Mouse (Mus musculus): ENCODE measurements around the gene Hist1h2bn. TPM values are rescaled to one million over a fixed set of nuclear protein-coding genes. Genes with fewer than 3 reads are reported as not detected.
A peak's percentile ranks its signal among the peaks of the same experiment; 100 is the strongest.

Hist1h2bn gene
- total and polyA plus RNA-seq, 3 experiments = 5.6 to 1,714 TPM; not detected in 1

DNA sequence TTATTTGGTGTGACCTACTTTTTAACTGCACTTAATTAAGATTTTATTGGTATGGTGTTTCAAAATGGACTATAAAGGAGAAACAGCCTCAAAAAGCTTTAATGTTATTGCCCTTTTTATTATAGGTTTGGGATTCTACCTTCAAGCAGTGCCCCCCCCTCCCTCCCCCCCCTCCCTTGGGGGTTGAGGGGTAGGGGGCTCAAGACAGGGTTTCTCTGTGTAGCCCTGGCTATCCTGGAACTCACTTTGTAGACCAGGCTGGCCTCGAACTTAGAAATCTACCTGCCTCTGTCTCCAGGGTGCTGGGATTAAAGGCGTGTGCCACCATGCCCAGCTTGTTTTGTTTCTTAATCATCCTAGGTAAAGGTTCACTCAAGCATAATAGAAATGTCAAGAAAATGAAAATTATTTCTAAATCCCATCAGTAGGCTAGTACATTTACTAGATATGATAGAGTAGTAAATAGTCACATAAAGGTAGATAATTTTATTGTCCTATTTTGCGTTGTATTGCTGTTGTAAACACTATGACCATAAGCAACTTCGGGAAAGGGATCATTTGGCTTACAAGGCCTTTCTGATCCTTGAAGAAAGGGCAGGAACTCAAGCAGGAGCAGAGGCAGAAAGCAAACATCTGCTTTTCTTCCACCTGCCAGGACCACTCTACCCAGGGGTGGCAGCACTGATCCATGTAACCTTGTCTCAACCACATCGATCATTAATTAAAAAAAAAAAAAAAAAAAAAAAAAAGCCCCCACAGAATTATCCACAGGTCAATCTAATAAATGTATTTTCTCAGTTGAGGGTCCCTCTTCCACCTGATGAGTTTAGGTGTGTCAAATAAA lies 30.7 kb upstream of the Hist1h2bn start:
- Histone ChIP-seq H3K27me3 (ENCODE audit: control insufficient read depth in 1 of 2, insufficient read depth in 2 of 2, low read length in 2 of 2) (no peaks in the 10 kb centered on the region), H3K27ac (ENCODE audit: control insufficient read depth, low read depth, low read length) (no peak overlapping the region), H3K9ac (ENCODE audit: control insufficient read depth, low read depth, low read length, poor library complexity, severe bottlenecking) (peak overlapping the region; percentile 53), H3K36me3 (ENCODE audit: control insufficient read depth in 1 of 2, insufficient read depth in 2 of 2, low read length in 2 of 2) (peaks cover 0 to 18% of the 10 kb centered on the region in 2 experiments; a peak in 2 of 4 replicates), H3K4me1 (ENCODE audit: control insufficient read depth in 1 of 2, insufficient read depth in 2 of 2, low read length in 2 of 2) (peaks cover 0 to 7% of the 10 kb centered on the region in 2 experiments; a peak in 2 of 4 replicates), H3K4me3 (ENCODE audit: control insufficient read depth in 1 of 2, insufficient read depth in 1 of 2, low read depth in 2 of 2, low read length in 2 of 2) (no peak overlapping the region), H3K9me3 (replicated peaks; ENCODE audit: insufficient read depth, low read length) (no peaks in the 10 kb centered on the region), H3K79me2 (ENCODE audit: control insufficient read depth, insufficient read depth, low read length, poor library complexity) (peaks cover 2% of the 10 kb centered on the region; the same call in 1 of the 2 replicates)
- TF ChIP-seq POLR2AphosphoS2 (IDR thresholded peaks at IDR 0.05; ENCODE audit: low read length) (no peak), ZNF384 (IDR thresholded peaks at IDR 0.05; ENCODE audit: low read depth, low read length) (no peak), TBP (IDR thresholded peaks at IDR 0.05; ENCODE audit: low read depth, low read length) (0 out of 2 replicates have a peak, but pooled peaks have one; percentile 56), CTCF (IDR thresholded peaks at IDR 0.05 in 2 of 3, conservative IDR thresholded peaks at IDR 0.05 in 1 of 3; ENCODE audit: control insufficient read depth in 1 of 3, insufficient read depth in 1 of 3, low read depth in 2 of 3, low read length in 3 of 3, poor library complexity in 1 of 3, severe bottlenecking in 1 of 3) (peak in 1 of 3 experiments; percentile 31; a peak in 1 of 6 replicates)
- DNase-seq (ENCODE audit: low read depth, low spot score) = peak; percentile 59

DNA sequence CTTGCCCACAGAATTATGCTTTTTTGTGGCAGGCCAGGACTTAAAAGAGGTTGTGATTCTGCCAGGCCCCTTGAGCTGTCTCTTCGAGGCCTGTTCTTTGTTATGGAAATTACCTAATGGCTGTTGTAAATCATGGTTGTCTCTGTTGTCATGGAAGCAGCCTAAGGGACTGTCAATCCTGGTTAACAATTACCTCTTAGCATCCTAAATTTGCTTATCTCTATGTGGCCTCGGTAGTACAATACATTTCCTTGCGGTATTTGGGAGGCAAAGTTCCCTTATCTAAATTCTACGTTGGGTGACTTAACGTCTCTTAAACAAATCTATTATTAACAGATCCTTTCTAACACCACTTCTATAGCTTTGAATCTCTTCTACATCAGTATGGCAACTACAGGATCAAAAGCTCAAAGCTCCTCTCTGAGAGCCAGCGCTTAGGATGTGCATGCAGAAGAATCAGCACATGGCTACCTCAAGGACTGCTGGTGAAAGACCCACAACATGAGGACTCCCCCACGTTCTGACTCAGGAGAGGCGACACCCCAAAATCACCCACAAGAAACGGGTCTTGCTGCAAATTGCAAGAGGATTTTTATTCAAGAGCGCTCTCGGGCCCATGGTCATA lies 25.9 kb upstream of the Hist1h2bn start:
- H3K4me3 ChIP-seq (ENCODE audit: control insufficient read depth in 1 of 2, insufficient read depth in 1 of 2, low read depth in 2 of 2, low read length in 2 of 2) = no peak overlapping the region
- no peaks in the 10 kb centered on the region for H3K27me3 ChIP-seq (ENCODE audit: control insufficient read depth in 1 of 2, insufficient read depth in 2 of 2, low read length in 2 of 2)
- no peak overlapping the region for H3K27ac ChIP-seq (ENCODE audit: control insufficient read depth, low read depth, low read length)
- H3K9me3 ChIP-seq (replicated peaks; ENCODE audit: insufficient read depth, low read length) = no peaks in the 10 kb centered on the region; the same call in 1 of the 2 replicates
- peak; percentile 48 for DNase-seq (ENCODE audit: low read depth, low spot score)
- TF ChIP-seq MYB (IDR thresholded peaks at IDR 0.05; ENCODE audit: low read depth, low read length) = no peak
- TF ChIP-seq SMC3 (IDR thresholded peaks at IDR 0.05; ENCODE audit: low read depth, low read length) = no peak
- TF ChIP-seq ZMIZ1 (IDR thresholded peaks at IDR 0.05; ENCODE audit: low read depth, low read length) = no peak
- TF ChIP-seq EP300 (IDR thresholded peaks at IDR 0.05; ENCODE audit: low read depth in 1 of 2, low read length in 2 of 2) = peak in 1 of 2 experiments; percentile 54; a peak in 1 of 4 replicates
- no peak for TF ChIP-seq TBP (IDR thresholded peaks at IDR 0.05; ENCODE audit: low read depth, low read length)
- TF ChIP-seq USF1 (IDR thresholded peaks at IDR 0.05; ENCODE audit: low read depth, low read length) = no peak
- TF ChIP-seq NELFE (IDR thresholded peaks at IDR 0.05; ENCODE audit: low read depth, low read length) = no peak
- TF ChIP-seq HCFC1 (IDR thresholded peaks at IDR 0.05; ENCODE audit: low read depth, low read length) = no peak
- peak; percentile 61 for TF ChIP-seq GATA1 (IDR thresholded peaks at IDR 0.05; ENCODE audit: low read depth, low read length)
- no peak for TF ChIP-seq ZNF384 (IDR thresholded peaks at IDR 0.05; ENCODE audit: low read depth, low read length)
- 0 out of 2 replicates have a peak, but pooled peaks have one; percentile 8 for TF ChIP-seq TCF12 (IDR thresholded peaks at IDR 0.05; ENCODE audit: low read depth, low read length)
- TF ChIP-seq RCOR1 (IDR thresholded peaks at IDR 0.05; ENCODE audit: low read depth, low read length) = 0 out of 2 replicates have a peak, but pooled peaks have one; percentile 42
- no peak for TF ChIP-seq CHD2 (IDR thresholded peaks at IDR 0.05; ENCODE audit: low read length)
- no peak for TF ChIP-seq MYC (IDR thresholded peaks at IDR 0.05; ENCODE audit: low read depth, low read length)
- H3K4me1 ChIP-seq (ENCODE audit: control insufficient read depth in 1 of 2, insufficient read depth in 2 of 2, low read length in 2 of 2) = peaks cover 0 to 4% of the 10 kb centered on the region in 2 experiments; a peak in 1 of 4 replicates
- no peaks in the 10 kb centered on the region for H3K79me2 ChIP-seq (ENCODE audit: control insufficient read depth, insufficient read depth, low read length, poor library complexity)
- H3K36me3 ChIP-seq (ENCODE audit: control insufficient read depth in 1 of 2, insufficient read depth in 2 of 2, low read length in 2 of 2) = no peaks in the 10 kb centered on the region; a peak in 1 of 4 replicates
- H3K9ac ChIP-seq (ENCODE audit: control insufficient read depth, low read depth, low read length, poor library complexity, severe bottlenecking) = no peak overlapping the region

Data from MEL (cell line).